ENCODE assay signal across 25 mouse cellular contexts in the genomic region with DNA sequence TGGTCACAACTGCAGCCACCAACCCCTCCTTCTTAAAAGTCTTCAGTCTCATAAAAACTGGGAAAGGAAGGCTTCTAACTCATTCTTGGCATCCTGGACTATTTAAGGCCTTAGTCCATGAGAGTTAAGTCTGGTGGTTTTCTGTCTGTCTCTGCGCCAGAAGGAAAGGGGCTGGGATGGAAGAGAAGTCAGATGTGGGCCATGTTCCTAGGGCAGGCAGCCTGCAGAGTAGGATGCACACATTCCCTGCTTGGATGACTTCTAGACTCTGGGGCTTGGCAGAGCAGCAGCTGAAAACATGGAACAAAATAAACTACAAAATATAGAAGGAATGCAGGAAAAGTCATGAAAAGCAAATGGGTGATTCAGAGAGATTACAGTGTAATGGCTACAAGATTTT.
DNase-seq lines count a peak whose midpoint lies in the region; ATAC-seq and TF ChIP-seq lines count a peak whose summit lies in the region.
"Had no signal": no experiment of that assay in that cellular context is flagged by ENCODE, and none has a peak within 500 bp of the region (broad histone marks: within the 10 kb centered on the region; RNA-seq: fewer than 3 reads in every experiment).

No protein-coding gene starts in this region.

- H3K4me2 ChIP-seq in lung, embryonic 14.5 days = no peak overlapping the region
- H3K4me2 ChIP-seq: hindbrain, embryonic 13.5 days; limb, embryonic 13.5 days; liver, embryonic 12.5 days; stomach, embryonic 15.5 days had no signal

- H3K4me1 ChIP-seq in lung, embryonic 14.5 days (ENCODE audit: insufficient read depth) = peaks cover 8% of the 10 kb centered on the region; the same call in 1 of the 2 replicates
- H3K4me1 ChIP-seq: hindbrain, embryonic 13.5 days; liver, embryonic 12.5 days had no signal

- no peaks in the 10 kb centered on the region for H3K9me3 ChIP-seq in lung, embryonic 14.5 days (ENCODE audit: low read depth, low read length)
- H3K9me3 ChIP-seq: hindbrain, embryonic 13.5 days; limb, embryonic 13.5 days; liver, embryonic 12.5 days; stomach, embryonic 15.5 days had no signal

- no peak overlapping the region for H3K4me3 ChIP-seq in gastrocnemius, adult 2 months
- no peak overlapping the region for H3K4me3 ChIP-seq in lung, embryonic 14.5 days (ENCODE audit: low read depth, low read length)
- H3K4me3 ChIP-seq: heart, adult 2 months; hindbrain, embryonic 13.5 days; limb, embryonic 13.5 days; liver, embryonic 12.5 days; stomach, embryonic 15.5 days had no signal

- peak overlapping the region; percentile 28; the same call in 1 of the 2 replicates for H3K27ac ChIP-seq in gastrocnemius, adult 2 months
- no peak overlapping the region for H3K27ac ChIP-seq in lung, embryonic 14.5 days (ENCODE audit: low read depth)
- H3K27ac ChIP-seq: heart, adult 2 months; hindbrain, embryonic 13.5 days; limb, embryonic 13.5 days; liver, embryonic 12.5 days; stomach, embryonic 15.5 days had no signal

- intact Hi-C loops in gastrocnemius, adult 2 months (cut with DNase I) = no loop called here

- 89% methylated on average over 1 of the region's 1 CpGs for WGBS in lung, embryonic 14.5 days

- no peak overlapping the region for H3K9ac ChIP-seq in lung, embryonic 14.5 days
- H3K9ac ChIP-seq: hindbrain, embryonic 13.5 days; limb, embryonic 13.5 days; liver, embryonic 12.5 days; liver, postnatal 0 days; stomach, embryonic 15.5 days had no signal

- TF ChIP-seq CTCF in gastrocnemius, adult 2 months (IDR thresholded peaks at IDR 0.05) = no peak
- no peak for TF ChIP-seq CTCF in lung, embryonic 14.5 days (IDR thresholded peaks at IDR 0.05; ENCODE audit: low read depth)

- H3K36me3 ChIP-seq in lung, embryonic 14.5 days (ENCODE audit: insufficient read depth) = no peaks in the 10 kb centered on the region
- H3K36me3 ChIP-seq: hindbrain, embryonic 13.5 days; limb, embryonic 13.5 days; liver, embryonic 12.5 days; stomach, embryonic 15.5 days had no signal

- peak; percentile 29 for DNase-seq in gastrocnemius, adult 2 months
- no peak for DNase-seq in gastrocnemius, postnatal 10 days
- peak; percentile 36 for DNase-seq in lung, embryonic 14.5 days
- DNase-seq in lung, adult 18-20 months = no peak
- peak; percentile 46 for DNase-seq in urinary bladder, postnatal 14 days (ENCODE audit: low spot score)
- DNase-seq in urinary bladder, adult 2 months (ENCODE audit: low spot score) = no peak
- peak; percentile 47 for DNase-seq in skeletal muscle tissue, adult 2 months (ENCODE audit: low read depth, low spot score)
- no peak for DNase-seq in kidney, adult 18-20 months
- DNase-seq: adrenal gland, adult 2 months; adrenal gland, postnatal 36 days; cerebellum, adult 18-20 months; cerebellum, postnatal 10 days; kidney, postnatal 14 days; liver, postnatal 0 days; midbrain, embryonic 14.5 days; thymus, adult 18-20 months; thymus, postnatal 25 days had no signal

- H3K27me3 ChIP-seq in lung, embryonic 14.5 days (ENCODE audit: insufficient read depth, low read length) = no peaks in the 10 kb centered on the region
- H3K27me3 ChIP-seq: hindbrain, embryonic 13.5 days; limb, embryonic 13.5 days; liver, embryonic 12.5 days; stomach, embryonic 15.5 days had no signal

- no peak for ATAC-seq in lung, embryonic 14.5 days (ENCODE audit: insufficient read depth)
- ATAC-seq: activated CD4-positive, CD25-positive, alpha-beta regulatory T cell, adult 4 months; forebrain, embryonic 16.5 days; intestine, embryonic 16.5 days; liver, embryonic 12.5 days; liver, postnatal 0 days had no signal

Comparison
In these comparisons a context has a peak if more than half of its experiments do, and no peak if none do; other contexts are left out.
1. DNase-seq: peak in gastrocnemius, adult 2 months (single experiment), lung, embryonic 14.5 days (single experiment), urinary bladder, postnatal 14 days (single experiment) and skeletal muscle tissue, adult 2 months (single experiment); none in gastrocnemius, postnatal 10 days (single experiment), lung, adult 18-20 months (0 of 2), urinary bladder, adult 2 months (single experiment) and kidney, adult 18-20 months (single experiment).